Mouse (Mus musculus): ENCODE measurements at regions not wholly inside any gene's neighbourhood (a gene's known extent, or its start where the extent isn't known, plus 50 kb on each side); places are given as distances from the start of the nearest gene placed in this dataset.

- no peak for TF ChIP-seq CTCF (IDR thresholded peaks at IDR 0.05; ENCODE audit: low read depth)
- TF ChIP-seq EP300 (IDR thresholded peaks at IDR 0.05; ENCODE audit: low read depth), result 0 out of 2 replicates have a peak, but pooled peaks have one; percentile 38
These were observed 58.8 kb upstream of the Pim1 start for GRCm38 (mm10) chr17:29431553-29432297.

All from liver, postnatal 0 days (tissue).